Mouse (Mus musculus) heart, adult 2 months (tissue): ENCODE measurements around the gene B3gnt2.

Experiments
- CTCF ChIP-seq: fragments of 200-600 bp; IDR thresholded peaks from 2 replicates; pipeline ENCODE4 v1.8.1; 2022; ENCODE audit warnings: antibody characterized with exemption, mild to moderate bottlenecking, moderate library complexity
- EP300 ChIP-seq: fragments of 200-500 bp; IDR thresholded peaks from 2 replicates; pipeline ENCODE4 v1.6.1; 2011; ENCODE audit warnings: low read depth, low read length, control low read depth; ENCODE audit not compliant: insufficient read depth
- POLR2A ChIP-seq: fragments of 200-500 bp; IDR thresholded peaks from 2 replicates; pipeline ENCODE4 v1.6.1; 2011; ENCODE audit warnings: mild to moderate bottlenecking, low read depth, low read length, control low read depth; ENCODE audit not compliant: insufficient read depth

DNA sequence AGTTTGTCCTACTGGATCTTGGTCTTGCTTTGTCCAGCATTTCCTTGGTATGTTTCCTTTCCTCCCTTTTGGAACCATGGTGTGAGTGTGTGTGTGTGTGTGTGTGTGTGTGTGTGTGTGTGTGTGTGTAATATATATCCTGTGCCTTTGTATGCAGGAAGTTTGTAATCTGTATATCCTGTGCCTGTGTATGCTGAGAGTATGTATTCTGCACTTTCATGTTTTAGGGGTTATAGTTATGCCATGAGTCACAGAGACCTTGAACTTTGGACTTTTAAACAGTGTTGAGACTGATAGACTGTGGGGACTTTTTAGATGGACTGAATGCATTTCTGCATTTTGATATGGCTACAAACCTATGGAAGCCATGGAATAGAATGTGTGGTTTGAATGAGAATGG, 22.2 kb upstream of the B3gnt2 start:
- TF ChIP-seq CTCF = no peak
- TF ChIP-seq EP300 = no peak
- TF ChIP-seq POLR2A = no peak
